Mouse (Mus musculus) thymus, postnatal 25 days (tissue): Measurements from ENCODE around the gene Por.

ENCODE experiments used
- DNase-seq: peaks from one replicate; pipeline ENCODE4 v3.0.0; 2022

Gene Por

GRCm38 (mm10) chr5:135780331-135780730, 110.5 kb downstream of the Por start:
- no peak for DNase-seq

GRCm38 (mm10) chr5:135782901-135783300, 113.1 kb downstream of the Por start:
- no peak for DNase-seq
